Mouse (Mus musculus): ENCODE measurements around the gene Ipo9. TPM values are rescaled to one million over a fixed set of nuclear protein-coding genes. Genes with fewer than 3 reads are reported as not detected.
A peak's percentile ranks its signal among the peaks of the same experiment; 100 is the strongest.

Ipo9 gene
- total RNA-seq, 2 experiments from 2014 or later = 30.6 to 33.2 TPM

GRCm38 (mm10) chr1:135374175-135374867 lies 56.0 kb downstream of the Ipo9 start:
- peak in 1 of 2 experiments; percentile 25 for DNase-seq
- intact Hi-C loops (cut with DNase I) = loop anchor here (5.0 kb wide), 1 partner anchor 387 kb away; no protein-coding TSS in a partner anchor

- intact Hi-C loops (cut with DNase I) = loop anchor here (5.0 kb wide), 1 partner anchor 386 kb away; no protein-coding TSS in a partner anchor
- DNase-seq = no peak
Observed at GRCm38 (mm10) chr1:135373171-135373677, 57.1 kb downstream of the Ipo9 start.

DNA sequence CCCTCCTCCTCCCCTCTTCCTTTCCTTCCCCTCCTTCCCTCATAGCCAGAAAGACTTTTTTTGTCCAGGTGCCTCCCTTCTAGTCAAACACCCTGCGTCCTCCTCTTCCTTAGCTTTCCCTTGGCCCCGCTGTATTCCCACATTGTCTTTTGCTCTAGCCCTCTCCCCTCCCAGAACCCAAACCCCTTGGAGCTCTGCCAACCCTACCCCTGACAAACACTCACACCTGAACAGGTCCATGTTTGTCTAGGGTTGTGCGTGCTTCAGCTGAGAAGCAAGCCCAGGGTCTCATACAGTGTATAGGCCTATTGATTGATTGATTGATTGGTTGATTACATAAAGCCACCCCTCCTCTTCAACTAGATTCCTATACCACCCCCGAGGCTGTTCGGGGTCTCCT lies 60.9 kb downstream of the Ipo9 start:
- intact Hi-C loops (cut with DNase I) = loop anchor here (2.0 kb wide), 4 partner anchors 57 to 259 kb away; partner anchors contain the start of genes Elf3 and Timm17a

DNA sequence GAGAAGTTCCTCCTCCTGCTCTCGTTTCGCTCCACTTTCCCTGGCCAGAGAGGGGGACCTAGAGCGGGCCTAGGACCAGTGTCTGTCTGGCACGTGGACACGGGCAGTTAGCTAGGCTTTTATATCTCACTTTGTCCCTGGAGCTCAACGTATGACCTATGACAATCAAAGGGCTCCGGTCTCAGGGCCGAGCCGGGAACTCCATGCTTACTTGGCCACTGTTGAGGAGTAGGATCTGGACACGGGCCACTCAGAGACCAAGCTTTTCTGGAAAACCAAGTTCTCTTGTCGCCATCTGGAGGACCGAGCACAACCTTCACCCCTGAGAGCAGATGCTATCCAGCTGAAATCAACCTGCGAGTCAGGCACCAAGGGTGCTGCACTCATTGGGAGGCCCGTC lies 61.3 kb downstream of the Ipo9 start:
- intact Hi-C loops (cut with DNase I) = loop anchor here (1.0 to 2.0 kb wide), 6 partner anchors 56 to 258 kb away; partner anchors contain the start of genes Elf3 and Timm17a
- DNase-seq = peak; percentile 46 to 63

More for the DNA sequence above, 60.9 kb downstream of the Ipo9 start:
- no peak for DNase-seq

GRCm38 (mm10) chr1:135368245-135368644 lies 62.1 kb downstream of the Ipo9 start:
- intact Hi-C loops (cut with DNase I) = loop anchor here (1.0 to 2.0 kb wide), 6 partner anchors 55 to 257 kb away; partner anchors contain the start of genes Elf3 and Timm17a
- DNase-seq = peak; percentile 89

DNA sequence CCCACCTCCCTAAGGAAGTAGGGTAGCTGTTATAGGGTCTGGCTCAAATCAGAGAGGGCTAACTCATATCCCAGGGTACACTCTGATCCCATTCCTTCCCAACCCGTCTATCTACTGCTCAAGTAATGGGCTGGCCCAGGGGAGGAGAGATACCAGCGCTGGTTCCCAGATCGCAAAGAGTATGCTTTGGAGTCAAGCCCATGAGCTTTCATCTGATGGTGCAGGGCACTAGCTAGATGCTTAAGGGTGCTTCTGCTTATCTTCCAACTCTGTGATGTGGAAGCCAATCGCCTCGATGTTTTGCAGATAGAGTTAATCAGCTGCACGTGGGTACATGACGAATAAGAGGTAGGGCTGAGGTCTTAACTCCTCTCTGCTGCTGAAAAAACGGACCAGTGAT lies 62.7 kb downstream of the Ipo9 start:
- DNase-seq = no peak
- intact Hi-C loops (cut with DNase I) = no loop called here

DNA sequence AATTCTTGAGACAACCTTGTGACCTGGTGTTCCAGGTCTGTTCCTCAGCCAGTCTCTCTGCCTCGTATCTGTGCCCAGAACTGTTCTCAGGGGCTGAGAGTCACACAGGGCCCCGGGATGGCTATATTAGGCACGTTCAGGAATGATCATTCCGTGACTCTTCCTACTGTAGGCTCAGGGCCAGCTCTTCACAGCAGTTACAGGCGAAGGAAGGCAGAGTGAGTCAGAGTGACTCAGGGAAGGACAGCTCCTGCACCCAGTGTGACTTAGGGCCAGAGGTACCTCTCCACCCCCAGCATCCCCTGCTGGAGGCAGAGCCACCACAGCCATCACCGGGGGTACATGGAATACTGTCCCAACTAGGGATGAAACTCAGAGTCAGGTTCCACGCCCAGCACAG lies 63.3 kb downstream of the Ipo9 start:
- intact Hi-C loops (cut with DNase I) = no loop called here
- no peak for DNase-seq

DNA sequence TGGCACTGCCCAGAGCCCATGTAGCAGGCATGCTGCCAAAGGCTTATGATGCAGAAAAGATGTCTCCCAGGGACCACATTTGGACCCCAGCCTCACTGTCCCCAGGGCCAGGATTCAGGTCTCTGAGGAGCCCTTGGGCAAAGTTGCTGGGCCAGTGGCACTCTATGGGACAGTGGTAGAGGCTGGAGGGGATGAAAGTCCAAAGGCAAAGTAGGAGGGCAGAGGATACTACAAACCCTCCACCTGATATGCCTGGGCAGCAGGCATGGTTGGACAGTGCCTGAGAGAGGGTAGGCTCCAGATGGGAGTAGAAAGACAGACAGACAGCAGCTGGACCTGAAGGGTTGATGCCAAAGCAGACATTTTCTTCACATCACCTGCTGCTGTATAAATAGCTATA lies 63.9 kb downstream of the Ipo9 start:
- intact Hi-C loops (cut with DNase I) = no loop called here
- no peak for DNase-seq

GRCm38 (mm10) chr1:135363446-135363845 lies 66.9 kb downstream of the Ipo9 start:
- intact Hi-C loops (cut with DNase I) = no loop called here
- no peak for DNase-seq

DNA sequence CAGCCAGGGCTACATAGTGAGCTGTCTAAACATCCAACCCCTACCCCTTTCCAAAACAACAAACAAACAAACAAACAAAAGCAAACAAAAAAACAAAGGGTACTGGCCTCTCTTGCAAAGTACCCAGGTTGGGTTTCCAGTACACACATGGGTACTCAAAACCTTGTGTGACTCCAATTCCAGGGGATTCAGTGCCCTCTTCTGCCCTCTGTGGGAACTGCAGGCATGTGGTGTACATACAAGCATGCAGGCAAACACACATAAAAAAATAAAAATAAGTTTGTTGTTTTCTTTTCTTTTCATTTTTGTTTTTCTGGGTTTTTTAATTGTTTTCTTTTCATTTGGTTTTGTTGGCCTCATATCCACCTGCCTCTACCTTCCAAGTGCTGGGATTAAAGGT lies 68.2 kb downstream of the Ipo9 start:
- no peak for DNase-seq
- intact Hi-C loops (cut with DNase I) = no loop called here

- intact Hi-C loops (cut with DNase I) = no loop called here
- no peak for DNase-seq
Observed at GRCm38 (mm10) chr1:135361491-135361890, 68.8 kb downstream of the Ipo9 start.

GRCm38 (mm10) chr1:135359071-135359470 lies 71.2 kb downstream of the Ipo9 start:
- intact Hi-C loops (cut with DNase I) = no loop called here
- no peak for DNase-seq

GRCm38 (mm10) chr1:135351953-135352352 lies 78.3 kb downstream of the Ipo9 start:
- intact Hi-C loops (cut with DNase I) = no loop called here
- DNase-seq = peak in 1 of 2 experiments; percentile 55

DNA sequence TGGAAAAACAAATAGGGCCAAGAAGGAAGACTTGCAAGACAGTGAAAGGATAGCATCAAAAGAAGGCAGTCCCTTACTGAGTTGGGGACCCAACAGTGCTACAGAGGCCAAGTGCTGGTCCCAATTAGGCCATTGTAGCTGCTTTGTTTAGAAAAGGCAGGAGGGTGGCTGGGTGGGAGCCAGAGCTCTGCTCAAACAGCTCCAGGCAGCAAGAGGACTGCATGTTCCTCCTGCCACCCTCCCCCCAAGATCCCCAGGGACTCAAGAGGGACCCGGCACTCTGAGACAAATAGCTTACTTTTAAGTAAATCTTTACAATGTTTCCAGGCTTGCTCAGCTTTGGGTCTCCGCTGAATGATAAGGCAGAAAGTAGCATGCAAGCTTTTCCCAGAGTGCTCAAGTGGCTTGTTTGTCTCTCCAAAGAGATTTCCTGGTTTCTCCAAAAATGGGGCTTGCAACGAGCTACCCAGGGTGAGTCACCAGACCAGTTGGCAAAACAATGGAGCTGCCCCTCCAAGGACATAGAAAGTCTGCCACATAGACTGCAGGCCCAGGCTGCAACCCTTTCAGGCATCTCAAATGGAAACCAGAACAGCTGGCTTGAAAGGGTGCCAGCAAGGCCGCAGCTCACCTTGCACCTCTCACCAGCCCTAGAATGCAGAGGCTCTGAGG lies 82.7 kb downstream of the Ipo9 start:
- intact Hi-C loops (cut with DNase I) = no loop called here
- DNase-seq = peak; percentile 44 to 57

GRCm38 (mm10) chr1:135346891-135347290 lies 83.4 kb downstream of the Ipo9 start:
- intact Hi-C loops (cut with DNase I) = no loop called here
- DNase-seq = no peak

DNA sequence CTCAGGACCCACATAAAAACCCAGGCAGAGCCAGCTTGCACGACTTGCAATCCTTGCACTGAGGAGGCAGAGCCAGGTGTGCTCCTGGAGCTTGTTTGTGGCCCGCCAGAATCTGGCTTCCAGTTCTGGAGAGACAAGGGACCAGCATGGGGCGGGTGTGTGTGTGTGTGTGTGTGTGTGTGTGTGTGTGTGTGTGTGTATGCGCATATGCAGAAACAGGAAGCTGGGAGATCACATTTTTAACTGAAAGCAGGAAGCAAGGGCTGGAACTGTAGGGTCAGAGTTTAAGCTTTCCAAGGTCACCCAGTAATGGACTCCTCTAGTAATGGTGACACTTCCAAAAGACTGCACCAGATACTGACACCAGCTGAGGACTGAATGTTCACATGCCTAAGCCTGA lies 86.3 kb downstream of the Ipo9 start:
- intact Hi-C loops (cut with DNase I) = no loop called here
- no peak for DNase-seq

GRCm38 (mm10) chr1:135341947-135342346 lies 88.4 kb downstream of the Ipo9 start:
- DNase-seq = no peak
- intact Hi-C loops (cut with DNase I) = no loop called here

Small RNA genes lying within 50 kb of the gene (microRNA-seq; reads per million reads assigned to microRNA genes)
- 0.67 to 0.72 reads per million in 2 experiments for gene Mir1231 (ENCODE audit: borderline number of aligned reads in 2 of 2)

Other genes starting within 250 kb of the Ipo9 start
- not detected for gene Elf3, start 171.9 kb downstream of the Ipo9 start, total RNA-seq (2021)
- 10 to 100 TPM; 20.5 to 26.7 TPM for gene Rnpep, start 146.4 kb downstream of the Ipo9 start, total RNA-seq (2021)
- gene Timm17a, start 116.7 kb downstream of the Ipo9 start, total RNA-seq (2021) = 100 to 1,000 TPM; 366 to 397 TPM
- gene Lmod1, start 105.7 kb downstream of the Ipo9 start, total RNA-seq (2021) = 1 to 10 TPM; 2.9 to 3.7 TPM
- gene Shisa4, start 55.3 kb downstream of the Ipo9 start, total RNA-seq (2021) = 1 to 10 TPM; 3.0 to 3.2 TPM
- 10 to 100 TPM; 18.6 to 20.8 TPM for gene Nav1, start 176.8 kb upstream of the Ipo9 start, total RNA-seq (2021)

All from heart, postnatal 36 days (tissue).